Mouse (Mus musculus) spleen, adult 2 months (tissue): Measurements from ENCODE around the gene Mlh3.

ENCODE experiments used
- CTCF ChIP-seq: fragments of 200-500 bp; IDR thresholded peaks from 2 replicates; pipeline ENCODE4 v1.5.1; 2011; ENCODE audit warnings: mild to moderate bottlenecking, inconsistent platforms; ENCODE audit not compliant: insufficient read depth, insufficient read length, insufficient replicate concordance; ENCODE audit errors: extremely low read depth
- POLR2A ChIP-seq: fragments of 200-500 bp; IDR thresholded peaks from 2 replicates; pipeline ENCODE4 v1.6.1; 2011; ENCODE audit warnings: low read depth, low read length, inconsistent platforms

DNA sequence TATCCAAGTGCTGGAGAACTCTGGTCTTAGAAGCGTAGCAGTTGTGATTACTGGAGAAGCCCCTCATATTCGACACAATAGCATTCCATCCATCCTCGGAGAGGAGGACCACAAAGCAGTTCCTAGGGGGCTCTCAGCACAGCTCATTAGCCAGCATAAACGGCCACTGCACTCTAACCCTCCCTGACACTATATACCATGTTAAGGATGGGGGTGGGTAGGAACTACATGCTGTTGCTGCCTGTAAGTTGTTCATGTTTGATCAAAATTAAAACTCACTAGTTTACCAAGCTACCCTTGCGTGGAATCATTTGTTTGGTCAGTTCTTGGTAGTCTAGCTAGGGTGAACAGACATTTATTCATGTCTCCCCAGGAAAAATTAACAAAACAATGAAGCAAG is 5.9 kb upstream of the Mlh3 start:
- no peak for TF ChIP-seq CTCF
- no peak for TF ChIP-seq POLR2A
